Mouse (Mus musculus) kidney, postnatal 10 days (tissue): Measurements from ENCODE around the gene Olfr1112.
"Not testable (repeated sequence)": the region's sequence is repeated elsewhere in the genome, so short reads cannot be mapped to it uniquely, and the experiment has no call there.

ENCODE experiments used
- DNase-seq: peaks from one replicate; pipeline ENCODE4 v3.0.0; 2021; ENCODE audit warnings: mixed read lengths

Gene Olfr1112

DNA sequence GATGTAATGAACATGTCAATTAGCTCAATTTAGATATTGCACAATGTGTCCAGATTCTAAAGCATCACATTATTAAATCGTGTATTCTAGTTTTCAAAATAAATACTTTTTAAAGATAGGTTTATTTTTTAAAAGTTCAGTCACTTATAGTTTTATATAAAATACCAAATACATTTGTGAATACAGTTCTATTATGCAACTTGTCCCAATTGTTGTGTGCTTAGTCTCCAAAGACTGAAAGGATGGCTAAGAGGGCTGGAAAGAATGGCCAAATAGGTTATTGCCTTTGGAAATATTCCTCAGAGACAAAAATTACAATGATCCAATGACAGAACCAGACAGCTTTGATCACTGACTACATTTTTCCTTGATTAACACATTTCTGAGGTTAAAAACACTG, at the start of gene Olfr1112:
TSS of gene Olfr1112 (plus strand) at position 301 of the 400 bp plus-strand sequence.
- DNase-seq, result no peak

- DNase-seq, result no peak
Measured at GRCm38 (mm10) chr2:87140200-87140599, 47.4 kb upstream of the Olfr1112 start, which contains the start of gene Olfr1110. Olfr1110 (minus strand) TSS chr2:87140300.

DNA sequence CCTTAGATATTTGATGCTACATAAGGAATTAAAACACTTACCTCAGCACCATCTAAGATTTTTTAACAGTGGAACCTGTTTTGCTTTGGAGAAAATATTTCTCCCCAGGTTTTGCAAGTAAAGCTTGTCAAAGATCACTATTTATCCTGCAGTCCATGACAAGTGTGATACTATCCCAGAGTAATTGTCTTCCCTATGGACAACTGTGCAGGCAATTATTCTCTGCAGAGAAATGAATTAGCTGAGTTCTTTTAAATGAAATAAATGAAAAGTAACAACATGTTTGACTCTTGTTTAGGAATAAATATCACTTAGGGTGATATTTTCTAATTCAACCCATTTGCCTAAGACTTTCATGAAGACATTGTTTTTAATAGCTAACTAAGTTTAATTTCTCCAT, 35.1 kb upstream of the Olfr1112 start, which contains the start of gene Olfr1111:
TSS of gene Olfr1111 (minus strand) at position 101 of the 400 bp plus-strand sequence.
- DNase-seq, result no peak

DNA sequence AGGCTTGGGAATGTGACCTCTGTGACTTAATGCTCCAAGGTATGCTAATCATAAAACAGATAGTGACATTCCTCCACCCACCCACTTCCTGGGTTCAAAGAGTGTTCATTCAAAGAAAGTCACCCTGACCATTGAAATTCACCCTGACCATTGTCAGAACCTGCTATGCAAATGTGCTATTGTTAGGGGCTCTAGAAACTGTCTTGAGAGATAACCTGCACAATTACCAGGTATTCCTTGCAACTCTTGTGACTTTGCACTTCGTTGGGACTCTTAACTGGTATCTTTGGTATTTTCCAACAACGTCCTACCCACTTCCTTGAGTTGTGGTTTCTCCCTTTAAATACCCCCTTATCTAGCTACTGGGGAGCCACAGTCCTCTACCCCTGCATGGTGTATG, 19.9 kb upstream of the Olfr1112 start:
- DNase-seq, result not testable (repeated sequence)

GRCm38 (mm10) chr2:87208670-87209069, 21.1 kb downstream of the Olfr1112 start, which contains the start of gene Olfr1113:
Olfr1113 (plus strand) TSS chr2:87208970.
- no peak for DNase-seq
